Mouse (Mus musculus) NIH3T3 (cell line): ENCODE results near the gene H60b.
"Not testable (repeated sequence)": the region's sequence is repeated elsewhere in the genome, so short reads cannot be mapped to it uniquely, and the experiment has no call there.

Experiments
- DNase-seq: peaks from one replicate; pipeline ENCODE4 v3.0.0-alpha.2; 2012; ENCODE audit warnings: low read depth

Gene H60b

GRCm38 (mm10) chr10:22274445-22275057 is 116.2 kb downstream of the H60b start:
- no peak for DNase-seq

- DNase-seq, result not testable (repeated sequence)
These were observed 120.1 kb downstream of the H60b start for GRCm38 (mm10) chr10:22278468-22278867.

GRCm38 (mm10) chr10:22282816-22283215 is 124.4 kb downstream of the H60b start:
- peak; percentile 18 for DNase-seq

- no peak for DNase-seq
These were observed 137.3 kb downstream of the H60b start for GRCm38 (mm10) chr10:22295676-22296075.

- no peak for DNase-seq
These were observed 138.8 kb downstream of the H60b start for GRCm38 (mm10) chr10:22297033-22297762.

- DNase-seq, result no peak
These were observed 139.5 kb downstream of the H60b start for GRCm38 (mm10) chr10:22297766-22298461.

GRCm38 (mm10) chr10:22299324-22299723 is 140.9 kb downstream of the H60b start:
- no peak for DNase-seq

- no peak for DNase-seq
These were observed 143.3 kb downstream of the H60b start for GRCm38 (mm10) chr10:22301641-22302040.

GRCm38 (mm10) chr10:22302344-22303057 is 144.1 kb downstream of the H60b start:
- DNase-seq, result no peak

GRCm38 (mm10) chr10:22303736-22304135 is 145.3 kb downstream of the H60b start:
- no peak for DNase-seq

- peak; percentile 64 for DNase-seq
These were observed 147.4 kb downstream of the H60b start for GRCm38 (mm10) chr10:22305801-22306200.

GRCm38 (mm10) chr10:22306452-22306851 is 148.1 kb downstream of the H60b start:
- DNase-seq, result peak; percentile 94

GRCm38 (mm10) chr10:22308221-22308620 is 149.8 kb downstream of the H60b start:
- DNase-seq, result no peak

GRCm38 (mm10) chr10:22322858-22323257 is 164.5 kb downstream of the H60b start:
- DNase-seq, result no peak
